Mouse (Mus musculus): ENCODE data around the gene Vti1a. TPM values are rescaled to one million over a fixed set of nuclear protein-coding genes. Genes with fewer than 3 reads are reported as not detected.

Gene Vti1a
- polyA plus RNA-seq, 1 experiment from 2014 or later, result 17.9 TPM

DNA sequence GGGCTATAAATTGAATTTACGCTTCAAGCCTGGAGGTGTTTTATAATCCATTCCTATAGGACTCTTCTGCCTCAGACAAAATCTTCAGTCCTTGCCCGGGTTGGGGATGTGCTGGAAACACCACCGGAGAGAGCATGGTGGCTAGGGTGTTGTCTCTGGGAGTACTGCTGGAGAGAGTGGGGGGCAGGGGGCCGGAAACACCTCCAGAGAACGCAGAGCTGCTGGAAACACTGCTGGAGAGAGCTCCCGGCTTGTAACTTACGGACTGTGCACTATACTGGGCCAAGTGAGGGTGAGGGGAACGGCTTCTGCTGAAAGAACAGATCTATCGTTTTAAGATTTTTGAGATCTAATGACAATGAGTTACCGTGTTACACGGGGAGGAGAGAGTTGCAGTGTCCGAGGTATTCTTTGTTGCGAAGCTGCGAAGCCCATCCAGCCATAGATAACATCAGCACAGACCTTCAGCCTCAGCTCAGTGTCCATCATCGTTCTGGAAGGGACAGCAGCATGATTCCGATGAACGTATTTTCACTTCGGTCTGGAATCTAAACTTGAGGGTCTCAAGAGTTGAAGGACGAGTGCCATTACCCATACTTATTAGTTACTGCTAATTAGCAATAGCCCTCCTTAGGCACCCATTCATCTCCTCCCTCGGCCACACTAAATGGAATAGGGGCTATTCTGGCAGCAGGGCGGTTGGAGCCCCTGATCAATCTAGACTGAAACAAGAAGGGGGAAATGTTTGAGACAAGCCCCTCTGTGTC lies 140.4 kb downstream of the Vti1a start:
- H3K4me1 ChIP-seq (ENCODE audit: insufficient read depth, low read depth, low read length), result no peaks in the 10 kb centered on the region
- no peak overlapping the region for H3K4me3 ChIP-seq (ENCODE audit: low read depth, low read length)
- 54% methylated on average over 21 of the region's 21 CpGs for WGBS
- no peak for TF ChIP-seq CTCF (IDR thresholded peaks at IDR 0.05)
- no peak for TF ChIP-seq EP300 (IDR thresholded peaks at IDR 0.05)
- H3K9ac ChIP-seq (replicated peaks; ENCODE audit: low read depth), result no peak overlapping the region
- no peaks in the 10 kb centered on the region for H3K9me3 ChIP-seq (ENCODE audit: low read length)
- H3K27ac ChIP-seq (ENCODE audit: low read length), result no peak overlapping the region
- no peak for DNase-seq (ENCODE audit: low spot score)
- no peaks in the 10 kb centered on the region for H3K27me3 ChIP-seq (replicated peaks; ENCODE audit: insufficient read depth, low read length)
- no peak overlapping the region; the same call in 1 of the 2 replicates for H3K4me2 ChIP-seq (replicated peaks; ENCODE audit: low read depth, low read length)
- H3K36me3 ChIP-seq (ENCODE audit: insufficient read depth, low read length), result no peaks in the 10 kb centered on the region
- ATAC-seq, result no peak

- Histone ChIP-seq H3K9me3 (ENCODE audit: low read length) (no peaks in the 10 kb centered on the region), H3K4me2 (replicated peaks; ENCODE audit: low read depth, low read length) (no peak overlapping the region), H3K4me1 (ENCODE audit: insufficient read depth, low read depth, low read length) (no peaks in the 10 kb centered on the region), H3K27me3 (replicated peaks; ENCODE audit: insufficient read depth, low read length) (no peaks in the 10 kb centered on the region), H3K36me3 (ENCODE audit: insufficient read depth, low read length) (no peaks in the 10 kb centered on the region), H3K27ac (ENCODE audit: low read length) (no peak overlapping the region), H3K4me3 (ENCODE audit: low read depth, low read length) (no peak overlapping the region), H3K9ac (replicated peaks; ENCODE audit: low read depth) (no peak overlapping the region)
- WGBS, result 85% methylated on average over 12 of the region's 12 CpGs
- DNase-seq (ENCODE audit: low spot score), result no peak
- TF ChIP-seq CTCF (IDR thresholded peaks at IDR 0.05) (no peak), EP300 (IDR thresholded peaks at IDR 0.05) (no peak)
- 0 out of 2 replicates have a peak, but pooled peaks have one; percentile 14 for ATAC-seq
Measured at GRCm38 (mm10) chr19:55461963-55462362, 145.9 kb downstream of the Vti1a start.

GRCm38 (mm10) chr19:55463670-55464069 lies 147.6 kb downstream of the Vti1a start:
- ATAC-seq (peak; percentile 88), DNase-seq (ENCODE audit: low spot score) (peak; percentile 64)
- no peak overlapping the region for H3K9ac ChIP-seq (replicated peaks; ENCODE audit: low read depth)
- H3K36me3 ChIP-seq (ENCODE audit: insufficient read depth, low read length), result no peaks in the 10 kb centered on the region
- H3K27ac ChIP-seq (ENCODE audit: low read length), result no peak overlapping the region
- no peak overlapping the region for H3K4me3 ChIP-seq (ENCODE audit: low read depth, low read length)
- 79% methylated on average over 4 of the region's 4 CpGs for WGBS
- no peaks in the 10 kb centered on the region for H3K4me1 ChIP-seq (ENCODE audit: insufficient read depth, low read depth, low read length)
- no peak overlapping the region for H3K4me2 ChIP-seq (replicated peaks; ENCODE audit: low read depth, low read length)
- TF ChIP-seq EP300 (IDR thresholded peaks at IDR 0.05) (no peak), CTCF (IDR thresholded peaks at IDR 0.05) (no peak)
- H3K9me3 ChIP-seq (ENCODE audit: low read length), result no peaks in the 10 kb centered on the region
- H3K27me3 ChIP-seq (replicated peaks; ENCODE audit: insufficient read depth, low read length), result no peaks in the 10 kb centered on the region

DNA sequence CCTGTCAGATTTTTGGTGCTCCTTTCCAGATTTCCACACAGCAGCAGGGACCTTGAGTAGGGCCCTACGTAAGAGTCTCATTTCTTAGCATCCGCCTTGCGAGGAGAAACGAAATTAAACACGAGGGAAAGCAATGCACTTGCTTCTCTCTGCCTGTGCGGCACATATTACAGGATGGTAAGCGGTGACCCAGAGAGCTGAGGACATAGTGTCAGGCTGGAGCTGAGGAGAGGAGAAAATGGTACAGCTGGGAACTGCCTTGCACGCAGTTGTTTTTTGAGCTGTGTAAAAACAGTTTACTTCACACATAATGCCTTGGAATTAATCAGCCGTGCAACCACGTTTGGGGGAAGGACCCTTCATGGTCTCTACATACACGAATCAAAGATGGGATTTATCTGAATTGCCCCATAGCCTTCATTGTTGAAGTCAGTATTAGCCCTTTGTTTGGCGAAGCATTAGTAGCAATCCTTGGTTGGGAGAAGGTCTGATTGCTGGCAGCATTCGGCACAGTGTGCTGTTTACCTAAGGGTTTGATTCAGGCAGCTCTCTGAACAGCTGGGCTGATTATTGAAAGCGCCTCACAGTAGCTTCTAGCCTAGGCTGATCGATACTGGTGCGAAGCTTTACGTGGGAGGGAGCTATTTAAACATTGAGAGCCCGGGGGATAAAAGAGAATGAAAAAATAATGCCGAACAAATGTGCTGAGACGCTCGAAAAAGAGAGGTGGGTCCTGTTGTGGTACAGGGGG lies 153.4 kb downstream of the Vti1a start:
- H3K4me1 ChIP-seq (ENCODE audit: insufficient read depth, low read depth, low read length), result no peaks in the 10 kb centered on the region
- 0 out of 2 replicates have a peak overlapping the region, but pooled peaks have one; percentile 14 for H3K4me2 ChIP-seq (replicated peaks; ENCODE audit: low read depth, low read length)
- no peaks in the 10 kb centered on the region for H3K9me3 ChIP-seq (ENCODE audit: low read length)
- TF ChIP-seq EP300 (IDR thresholded peaks at IDR 0.05) (no peak), CTCF (IDR thresholded peaks at IDR 0.05) (no peak)
- no peak overlapping the region for H3K27ac ChIP-seq (ENCODE audit: low read length)
- no peaks in the 10 kb centered on the region for H3K27me3 ChIP-seq (replicated peaks; ENCODE audit: insufficient read depth, low read length)
- ATAC-seq, result peak; percentile 25; the same call in 1 of the 2 replicates
- H3K9ac ChIP-seq (replicated peaks; ENCODE audit: low read depth), result no peak overlapping the region
- no peak overlapping the region for H3K4me3 ChIP-seq (ENCODE audit: low read depth, low read length)
- H3K36me3 ChIP-seq (ENCODE audit: insufficient read depth, low read length), result no peaks in the 10 kb centered on the region
- peak; percentile 27 for DNase-seq (ENCODE audit: low spot score)
- WGBS, result 54% methylated on average over 21 of the region's 21 CpGs

GRCm38 (mm10) chr19:55472582-55472981 lies 156.5 kb downstream of the Vti1a start:
- Histone ChIP-seq H3K9ac (replicated peaks; ENCODE audit: low read depth) (no peak overlapping the region), H3K4me2 (replicated peaks; ENCODE audit: low read depth, low read length) (no peak overlapping the region), H3K4me1 (ENCODE audit: insufficient read depth, low read depth, low read length) (no peaks in the 10 kb centered on the region), H3K9me3 (ENCODE audit: low read length) (no peaks in the 10 kb centered on the region), H3K4me3 (ENCODE audit: low read depth, low read length) (no peak overlapping the region), H3K27ac (ENCODE audit: low read length) (no peak overlapping the region), H3K27me3 (replicated peaks; ENCODE audit: insufficient read depth, low read length) (no peaks in the 10 kb centered on the region), H3K36me3 (ENCODE audit: insufficient read depth, low read length) (no peaks in the 10 kb centered on the region)
- 71% methylated on average over 8 of the region's 8 CpGs for WGBS
- ATAC-seq (no peak), DNase-seq (ENCODE audit: low spot score) (no peak)
- TF ChIP-seq EP300 (IDR thresholded peaks at IDR 0.05) (no peak), CTCF (IDR thresholded peaks at IDR 0.05) (no peak)

DNA sequence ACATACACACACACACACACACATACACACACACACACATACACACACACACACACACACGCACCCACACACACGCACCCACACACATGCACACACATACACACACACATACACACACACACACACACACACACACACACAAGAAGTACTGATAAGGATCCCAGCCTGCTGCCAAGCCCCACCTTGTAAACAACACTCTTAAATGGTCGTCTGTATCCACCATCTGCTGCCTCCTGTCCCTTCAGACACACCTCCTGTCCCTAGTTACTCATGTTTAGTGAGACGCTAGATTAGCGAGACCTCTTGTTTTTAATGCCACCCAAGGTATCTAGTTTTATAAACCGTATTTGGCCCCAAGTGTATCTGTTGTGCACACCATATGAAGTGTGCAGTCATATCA lies 158.1 kb downstream of the Vti1a start:
- no peaks in the 10 kb centered on the region for H3K27me3 ChIP-seq (replicated peaks; ENCODE audit: insufficient read depth, low read length)
- no peak overlapping the region for H3K27ac ChIP-seq (ENCODE audit: low read length)
- no peaks in the 10 kb centered on the region for H3K36me3 ChIP-seq (ENCODE audit: insufficient read depth, low read length)
- no peaks in the 10 kb centered on the region for H3K9me3 ChIP-seq (ENCODE audit: low read length)
- TF ChIP-seq CTCF (IDR thresholded peaks at IDR 0.05), result no peak
- TF ChIP-seq EP300 (IDR thresholded peaks at IDR 0.05), result no peak
- ATAC-seq (no peak), DNase-seq (ENCODE audit: low spot score) (no peak)
- 66% methylated on average over 5 of the region's 6 CpGs for WGBS
- H3K4me3 ChIP-seq (ENCODE audit: low read depth, low read length), result no peak overlapping the region
- H3K4me2 ChIP-seq (replicated peaks; ENCODE audit: low read depth, low read length), result no peak overlapping the region
- H3K4me1 ChIP-seq (ENCODE audit: insufficient read depth, low read depth, low read length), result no peaks in the 10 kb centered on the region
- H3K9ac ChIP-seq (replicated peaks; ENCODE audit: low read depth), result no peak overlapping the region

Measured in lung, postnatal 0 days (tissue).